Mouse (Mus musculus): ENCODE results near the gene Dennd5b. TPM values are rescaled to one million over a fixed set of nuclear protein-coding genes. Genes with fewer than 3 reads are reported as not detected.
"Not testable (repeated sequence)": the region's sequence is repeated elsewhere in the genome, so short reads cannot be mapped to it uniquely, and the experiment has no call there.

Dennd5b gene
- polyA plus RNA-seq, 1 experiment from 2014 or later, result 19.1 TPM

DNA sequence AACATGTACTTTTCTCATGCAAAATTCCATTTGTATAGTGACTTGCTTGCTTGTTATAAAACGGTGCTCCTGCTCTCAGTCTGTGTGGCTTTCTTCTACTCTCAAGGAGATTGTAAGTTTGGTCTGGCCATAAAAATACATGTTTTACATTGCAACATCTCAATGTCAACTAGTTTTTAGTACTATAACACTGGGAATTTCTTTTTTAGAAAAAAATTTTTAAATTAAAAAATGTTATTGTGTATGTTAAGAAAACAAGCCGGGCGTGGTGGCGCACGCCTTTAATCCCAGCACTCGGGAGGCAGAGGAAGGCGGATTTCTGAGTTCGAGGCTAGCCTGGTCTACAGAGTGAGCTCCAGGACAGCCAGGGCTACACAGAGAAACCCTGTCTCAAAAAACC, 28.4 kb upstream of the Dennd5b start, which contains the start of gene Gm10203:
TSS of gene Gm10203 (plus strand) at position 301 of the 400 bp plus-strand sequence.
- not testable (repeated sequence) for H3K4me2 ChIP-seq (replicated peaks); H3K4me3 ChIP-seq; H3K4me1 ChIP-seq; H3K9ac ChIP-seq; H3K9me3 ChIP-seq (replicated peaks); H3K27me3 ChIP-seq; ATAC-seq (ENCODE audit: low FRiP score); H3K27ac ChIP-seq; H3K36me3 ChIP-seq
- WGBS, result 83% methylated on average over 8 of the region's 8 CpGs

- Histone ChIP-seq H3K36me3 (no peaks in the 10 kb centered on the region), H3K4me3 (no peak overlapping the region), H3K4me2 (replicated peaks) (no peak overlapping the region), H3K9me3 (replicated peaks) (no peaks in the 10 kb centered on the region), H3K27ac (no peak overlapping the region), H3K9ac (no peak overlapping the region), H3K4me1 (no peaks in the 10 kb centered on the region), H3K27me3 (no peaks in the 10 kb centered on the region)
- WGBS, result 76% methylated on average over 4 of the region's 4 CpGs
- ATAC-seq (ENCODE audit: low FRiP score), result no peak
Measured at GRCm38 (mm10) chr6:149126675-149127074, 25.2 kb upstream of the Dennd5b start.

DNA sequence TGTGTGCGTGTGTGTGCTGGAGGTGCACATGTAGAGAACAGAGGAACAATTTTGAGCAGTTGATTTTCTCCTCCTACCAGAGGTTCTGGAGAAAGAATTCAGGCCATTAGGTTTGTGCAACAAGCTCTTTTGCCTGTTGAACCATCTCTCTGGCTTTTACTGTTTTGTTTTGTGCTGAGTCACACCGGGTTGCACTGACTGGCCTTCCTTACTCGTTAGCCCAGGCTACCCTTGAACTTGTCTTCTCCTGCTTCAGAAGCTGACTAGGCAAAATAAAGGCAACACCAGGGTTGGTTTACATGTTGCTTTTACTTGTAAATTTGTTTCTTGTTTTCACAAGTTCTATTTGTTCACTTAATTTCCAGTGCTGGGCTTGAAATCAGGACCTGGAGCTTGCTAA, 21.6 kb upstream of the Dennd5b start:
- H3K36me3 ChIP-seq, result no peaks in the 10 kb centered on the region
- H3K27me3 ChIP-seq, result no peaks in the 10 kb centered on the region
- H3K27ac ChIP-seq, result no peak overlapping the region
- 76% methylated on average over 3 of the region's 3 CpGs for WGBS
- no peak overlapping the region for H3K4me2 ChIP-seq (replicated peaks)
- H3K4me3 ChIP-seq, result no peak overlapping the region
- ATAC-seq (ENCODE audit: low FRiP score), result no peak
- H3K4me1 ChIP-seq, result no peaks in the 10 kb centered on the region
- H3K9me3 ChIP-seq (replicated peaks), result no peaks in the 10 kb centered on the region
- H3K9ac ChIP-seq, result no peak overlapping the region

- Histone ChIP-seq H3K36me3 (no peaks in the 10 kb centered on the region), H3K9ac (no peak overlapping the region), H3K27ac (no peak overlapping the region), H3K9me3 (replicated peaks) (no peaks in the 10 kb centered on the region), H3K4me1 (no peaks in the 10 kb centered on the region), H3K27me3 (no peaks in the 10 kb centered on the region), H3K4me3 (no peak overlapping the region), H3K4me2 (replicated peaks) (no peak overlapping the region)
- ATAC-seq (ENCODE audit: low FRiP score), result peak; percentile 46; the same call in 1 of the 2 replicates
- WGBS, result 48% methylated on average over 2 of the region's 2 CpGs
Measured at GRCm38 (mm10) chr6:149119853-149120252, 18.4 kb upstream of the Dennd5b start.

DNA sequence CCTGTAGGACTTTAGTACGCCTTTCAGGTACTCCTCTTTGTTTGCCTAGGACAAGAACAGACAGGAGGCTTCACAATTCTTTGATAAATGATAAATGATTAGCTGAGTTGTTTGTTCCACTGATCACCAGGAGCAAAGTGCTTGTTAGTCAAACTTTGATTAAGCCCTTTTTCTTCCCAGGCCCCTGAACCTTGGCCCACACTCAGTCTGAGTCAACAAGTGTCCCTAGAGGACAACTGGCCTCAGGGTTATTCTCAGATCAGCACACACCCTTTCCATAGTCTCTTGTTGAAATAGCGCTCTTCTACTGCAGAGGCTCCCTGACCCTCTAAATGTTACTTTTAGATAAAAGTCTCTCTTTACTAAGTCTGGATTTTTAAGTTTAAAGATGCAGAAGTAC, 17.5 kb upstream of the Dennd5b start:
- Histone ChIP-seq H3K9me3 (replicated peaks) (no peaks in the 10 kb centered on the region), H3K27me3 (no peaks in the 10 kb centered on the region), H3K27ac (no peak overlapping the region), H3K4me3 (no peak overlapping the region), H3K36me3 (no peaks in the 10 kb centered on the region), H3K4me1 (no peaks in the 10 kb centered on the region), H3K4me2 (replicated peaks) (no peak overlapping the region), H3K9ac (no peak overlapping the region)
- ATAC-seq (ENCODE audit: low FRiP score), result no peak
- 53% methylated on average over 2 of the region's 2 CpGs for WGBS

- Histone ChIP-seq H3K9ac (no peak overlapping the region), H3K4me1 (no peaks in the 10 kb centered on the region), H3K27ac (no peak overlapping the region), H3K27me3 (no peaks in the 10 kb centered on the region), H3K4me2 (replicated peaks) (no peak overlapping the region), H3K4me3 (no peak overlapping the region), H3K9me3 (replicated peaks) (no peaks in the 10 kb centered on the region), H3K36me3 (no peaks in the 10 kb centered on the region)
- ATAC-seq (ENCODE audit: low FRiP score), result no peak
Measured at GRCm38 (mm10) chr6:149116992-149117391, 15.5 kb upstream of the Dennd5b start.

- WGBS, result 86% methylated on average over 2 of the region's 2 CpGs
- H3K9ac ChIP-seq, result no peak overlapping the region
- no peak overlapping the region for H3K27ac ChIP-seq
- H3K4me1 ChIP-seq, result no peaks in the 10 kb centered on the region
- H3K4me2 ChIP-seq (replicated peaks), result no peak overlapping the region
- no peaks in the 10 kb centered on the region for H3K27me3 ChIP-seq
- H3K4me3 ChIP-seq, result no peak overlapping the region
- no peaks in the 10 kb centered on the region for H3K36me3 ChIP-seq
- no peak for ATAC-seq (ENCODE audit: low FRiP score)
- no peaks in the 10 kb centered on the region for H3K9me3 ChIP-seq (replicated peaks)
Measured at GRCm38 (mm10) chr6:149108909-149109308, 7.4 kb upstream of the Dennd5b start.

DNA sequence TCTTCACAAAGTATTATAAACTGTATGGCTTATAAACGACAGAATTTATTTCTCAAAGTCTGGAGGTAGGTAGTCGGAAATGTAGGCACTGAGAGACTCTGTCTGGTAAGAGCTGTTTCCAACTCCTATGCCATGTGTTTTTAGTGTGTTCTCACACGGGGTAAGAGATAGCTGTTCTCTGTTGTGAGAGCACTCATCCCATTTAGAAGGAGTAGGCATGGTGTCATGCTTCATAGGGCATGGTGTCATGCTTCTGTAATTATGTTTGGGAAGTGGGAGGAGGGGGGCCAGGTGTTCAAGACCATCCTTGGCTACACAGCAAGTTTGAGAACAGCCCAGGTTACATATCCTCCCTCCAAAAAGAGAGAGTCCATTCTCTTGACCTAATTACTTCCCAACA, 6.1 kb upstream of the Dennd5b start:
- Histone ChIP-seq H3K9me3 (replicated peaks) (no peaks in the 10 kb centered on the region), H3K27ac (no peak overlapping the region), H3K27me3 (no peaks in the 10 kb centered on the region), H3K36me3 (no peaks in the 10 kb centered on the region), H3K4me1 (no peaks in the 10 kb centered on the region), H3K9ac (no peak overlapping the region), H3K4me2 (replicated peaks) (no peak overlapping the region), H3K4me3 (no peak overlapping the region)
- ATAC-seq (ENCODE audit: low FRiP score), result no peak
- 75% methylated on average over 3 of the region's 3 CpGs for WGBS

GRCm38 (mm10) chr6:149103451-149103850, 2.0 kb upstream of the Dennd5b start:
- no peak for ATAC-seq (ENCODE audit: low FRiP score)
- Histone ChIP-seq H3K27me3 (no peaks in the 10 kb centered on the region), H3K4me1 (peaks cover 5% of the 10 kb centered on the region; the same call in 1 of the 2 replicates), H3K36me3 (no peaks in the 10 kb centered on the region), H3K4me2 (replicated peaks) (no peak overlapping the region), H3K9ac (no peak overlapping the region), H3K4me3 (no peak overlapping the region), H3K27ac (no peak overlapping the region), H3K9me3 (replicated peaks) (no peaks in the 10 kb centered on the region)
- WGBS, result 87% methylated on average over 1 of the region's 1 CpGs

DNA sequence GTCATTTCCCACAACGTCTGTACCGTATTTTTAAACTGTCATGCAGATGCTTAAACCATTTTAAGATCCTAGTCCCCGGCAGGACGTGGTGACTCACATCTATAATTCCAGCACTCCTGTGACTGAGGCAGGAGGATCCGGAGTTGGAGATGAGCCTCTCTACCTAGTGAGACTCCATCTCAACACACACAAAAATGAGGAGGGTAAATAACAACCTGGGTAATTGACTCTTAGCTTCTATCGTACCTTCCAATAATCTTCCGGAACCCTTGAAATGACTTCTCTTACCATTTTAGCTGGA, 413 bp upstream of the Dennd5b start:
- Histone ChIP-seq H3K4me3 (peak overlapping the region; percentile 74), H3K36me3 (no peaks in the 10 kb centered on the region), H3K4me2 (replicated peaks) (peak overlapping the region; percentile 66), H3K27ac (peak overlapping the region; percentile 98), H3K27me3 (no peaks in the 10 kb centered on the region), H3K9ac (peak overlapping the region; percentile 92), H3K9me3 (replicated peaks) (no peaks in the 10 kb centered on the region), H3K4me1 (peaks cover 5% of the 10 kb centered on the region; the same call in 1 of the 2 replicates)
- no peak; the same call in 1 of the 2 replicates for ATAC-seq (ENCODE audit: low FRiP score)
- WGBS, result 11% methylated on average over 7 of the region's 7 CpGs

DNA sequence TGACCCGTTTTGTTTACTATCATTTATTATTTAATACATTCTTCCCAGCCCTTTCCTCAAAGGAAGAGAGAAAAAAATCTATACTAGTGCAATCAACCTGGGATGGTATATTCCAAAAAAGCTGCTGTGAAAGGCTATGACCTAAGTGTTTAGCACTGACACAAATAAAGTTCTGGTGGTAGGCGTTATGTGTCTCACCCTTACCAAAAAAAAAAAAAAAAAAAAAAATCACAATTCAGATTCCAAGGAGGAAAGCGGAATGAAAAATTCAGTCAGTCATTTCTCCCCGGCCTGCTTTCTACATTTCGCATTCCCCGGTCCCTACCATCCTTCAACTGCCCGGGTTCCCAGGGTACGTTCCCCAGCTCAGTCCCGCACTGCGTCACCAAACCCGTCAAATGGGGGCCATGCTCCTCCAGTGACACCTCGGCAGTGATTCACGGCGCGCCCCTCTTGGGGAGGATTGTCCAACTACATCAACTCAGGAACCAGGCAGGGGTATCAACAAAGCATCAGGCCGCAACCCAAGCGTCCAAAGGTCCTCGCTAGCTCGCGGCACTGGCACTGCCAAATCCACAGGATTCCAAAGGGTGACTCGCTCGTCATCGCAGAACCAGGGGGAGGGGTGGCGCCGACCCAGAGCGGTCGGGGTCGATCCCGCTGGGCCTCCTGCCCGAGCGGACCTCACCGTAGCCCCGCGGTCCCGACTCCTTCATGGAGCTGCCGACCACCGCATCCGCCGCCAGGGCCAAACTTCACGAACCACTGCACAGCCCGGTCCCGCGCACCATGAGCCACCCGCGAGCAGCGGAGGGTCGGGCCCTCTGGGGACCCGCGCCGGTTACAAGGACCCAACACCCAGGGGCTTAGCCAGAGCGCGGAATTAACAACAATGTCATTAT, 1.1 kb downstream of the Dennd5b start:
- peaks cover 5% of the 10 kb centered on the region; the same call in 1 of the 2 replicates for H3K4me1 ChIP-seq
- no peaks in the 10 kb centered on the region for H3K9me3 ChIP-seq (replicated peaks)
- peak overlapping the region; percentile 98 for H3K27ac ChIP-seq
- peak overlapping the region; percentile 74 for H3K4me3 ChIP-seq
- ATAC-seq (ENCODE audit: low FRiP score), result peak; percentile 77
- H3K36me3 ChIP-seq, result no peaks in the 10 kb centered on the region
- 1% methylated on average over 52 of the region's 52 CpGs for WGBS
- no peaks in the 10 kb centered on the region for H3K27me3 ChIP-seq
- peak overlapping the region; percentile 66 for H3K4me2 ChIP-seq (replicated peaks)
- peak overlapping the region; percentile 92 for H3K9ac ChIP-seq

DNA sequence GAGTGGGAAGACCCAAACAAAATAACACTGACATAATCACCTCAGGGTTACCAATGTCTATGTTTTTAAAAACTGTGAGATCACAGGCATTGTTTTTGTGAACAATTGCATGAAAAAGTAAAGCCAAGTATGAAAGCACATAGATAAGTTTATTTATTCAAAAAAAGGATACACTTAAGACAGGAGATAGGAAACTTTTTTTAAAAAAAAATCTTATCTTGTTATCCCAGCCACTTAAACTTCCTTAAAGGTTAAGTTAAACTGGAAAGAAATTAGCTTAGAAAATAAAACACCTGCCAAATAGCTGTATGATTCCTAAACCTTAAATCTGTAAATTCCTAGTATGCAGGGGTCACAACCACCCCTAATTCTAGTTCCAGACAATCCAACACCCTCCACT, 2.5 kb downstream of the Dennd5b start:
- Histone ChIP-seq H3K27me3 (no peaks in the 10 kb centered on the region), H3K36me3 (no peaks in the 10 kb centered on the region)

GRCm38 (mm10) chr6:149097276-149097675, 4.2 kb downstream of the Dennd5b start:
- no peaks in the 10 kb centered on the region for H3K9me3 ChIP-seq (replicated peaks)
- peaks cover 5% of the 10 kb centered on the region; the same call in 1 of the 2 replicates for H3K4me1 ChIP-seq
- H3K36me3 ChIP-seq, result no peaks in the 10 kb centered on the region
- H3K4me2 ChIP-seq (replicated peaks), result no peak overlapping the region
- no peak for ATAC-seq (ENCODE audit: low FRiP score)
- H3K27ac ChIP-seq, result no peak overlapping the region
- no peak overlapping the region for H3K4me3 ChIP-seq
- 97% methylated on average over 1 of the region's 1 CpGs for WGBS
- H3K27me3 ChIP-seq, result no peaks in the 10 kb centered on the region
- H3K9ac ChIP-seq, result no peak overlapping the region

More for the DNA sequence above, 2.5 kb downstream of the Dennd5b start:
- Histone ChIP-seq H3K9me3 (replicated peaks) (no peaks in the 10 kb centered on the region), H3K4me3 (no peak overlapping the region), H3K4me2 (replicated peaks) (peak overlapping the region; percentile 66; the same call in 1 of the 2 replicates), H3K4me1 (peaks cover 5% of the 10 kb centered on the region; the same call in 1 of the 2 replicates), H3K9ac (no peak overlapping the region), H3K27ac (no peak overlapping the region)
- no peak for ATAC-seq (ENCODE audit: low FRiP score)

All from hindbrain, embryonic 12.5 days (tissue).